Mouse (Mus musculus) ES-E14 (cell line): ENCODE results near the gene Naa11. TPM values are rescaled to one million over a fixed set of nuclear protein-coding genes. Genes with fewer than 3 reads are reported as not detected.
A peak's percentile ranks its signal among the peaks of the same experiment; 100 is the strongest.

Experiments
- DNase-seq: peaks from one replicate; pipeline ENCODE4 v3.0.0-alpha.2; 2013; ENCODE audit warnings: low read depth, low spot score
- H3K27ac ChIP-seq: 2 replicates; pipeline ENCODE4 v1.5.1; 2012; ENCODE audit warnings: low read depth, mild to moderate bottlenecking, low read length, moderate library complexity, mixed read lengths; ENCODE audit not compliant: poor library complexity, insufficient read depth, severe bottlenecking
- H3K36me3 ChIP-seq: 2 replicates; pipeline ENCODE4 v1.6.1; 2012; ENCODE audit warnings: mild to moderate bottlenecking, low read length, moderate library complexity, mixed read lengths; ENCODE audit not compliant: control insufficient read depth, poor library complexity, insufficient read depth, severe bottlenecking
- H3K4me1 ChIP-seq, 2 experiments: fragments of 150-350 bp in 1 of 2; sonication (generic) in 1 of 2; 2 replicates each; pipeline ENCODE4 v1.6.1; 2012; ENCODE audit warnings: low read length in 2 of 2, mild to moderate bottlenecking in 1 of 2, mixed read lengths in 1 of 2; ENCODE audit not compliant: control insufficient read depth in 2 of 2, insufficient read depth in 2 of 2, poor library complexity in 1 of 2
- H3K4me3 ChIP-seq, 2 experiments: fragments of 150-350 bp in 1 of 2; sonication (generic) in 1 of 2; 2 replicates each; pipeline ENCODE4 v1.5.1; 2012; ENCODE audit warnings: low read length in 2 of 2, low read depth in 1 of 2, mild to moderate bottlenecking in 1 of 2, mixed read lengths in 1 of 2; ENCODE audit not compliant: insufficient read depth in 1 of 2, poor library complexity in 1 of 2, severe bottlenecking in 1 of 2
- H3K9ac ChIP-seq: 2 replicates; pipeline ENCODE4 v1.6.1; 2012; ENCODE audit warnings: low read depth, mild to moderate bottlenecking, low read length, mixed read lengths; ENCODE audit not compliant: poor library complexity, insufficient read depth, severe bottlenecking
- H3K9me3 ChIP-seq: fragments of 150-350 bp; sonication (generic); 2 replicates; pipeline ENCODE4 v1.6.1; 2012; ENCODE audit warnings: low read depth, mild to moderate bottlenecking, low read length; ENCODE audit not compliant: control insufficient read depth, insufficient read depth
- CHD2 ChIP-seq: IDR thresholded peaks from 2 replicates; pipeline ENCODE4 v1.6.1; 2014; ENCODE audit warnings: mild to moderate bottlenecking, low read depth, low read length, inconsistent platforms
- HCFC1 ChIP-seq: IDR thresholded peaks from 2 replicates; pipeline ENCODE4 v1.6.1; 2012; ENCODE audit warnings: low read length, inconsistent platforms, borderline replicate concordance; ENCODE audit not compliant: insufficient read depth
- MAFK ChIP-seq: IDR thresholded peaks from 2 replicates; pipeline ENCODE4 v1.6.1; 2014; ENCODE audit warnings: mild to moderate bottlenecking, low read depth, low read length, inconsistent platforms; ENCODE audit not compliant: insufficient read depth
- ZC3H11A ChIP-seq: IDR thresholded peaks from 2 replicates; pipeline ENCODE4 v1.6.1; 2012; ENCODE audit warnings: low read depth, mild to moderate bottlenecking, inconsistent platforms, low read length, borderline replicate concordance
- ZNF384 ChIP-seq: IDR thresholded peaks from 2 replicates; pipeline ENCODE4 v1.6.1; 2012; ENCODE audit warnings: low read depth, low read length, inconsistent platforms
- in situ Hi-C, 2 experiments: fragments of 600-800 bp; cut with MboI; formaldehyde crosslinking; loops; one replicate each; pipeline ENCODE4 v1.15.1; 2025; ENCODE audit warnings: low sequenced_read_pairs in 2 of 2, inconsistent platforms in 1 of 2; ENCODE audit not compliant: unreplicated experiment in 2 of 2
- total RNA-seq: library from RNA; depleted of rRNA; stranded (reverse); fragments of 300-350 nt; gene quantifications from 2 replicates; pipeline ENCODE4 v1.2.3, GENCODE M21; 2012; rRNA removed

Gene Naa11
- 5.6 and 6.1 TPM in 2 replicates for total RNA-seq

GRCm38 (mm10) chr5:97392160-97392559, at the start of gene Naa11:
Gene Naa11, minus strand, starts transcription at chr5:97392379.
- peak within 1 kb of the TSS; percentile 64 to 76 for H3K4me3 ChIP-seq

GRCm38 (mm10) chr5:97432512-97432911, 40.3 kb upstream of the Naa11 start:
- H3K36me3 ChIP-seq = no peaks in the 10 kb centered on the region
- H3K4me1 ChIP-seq = no peaks in the 10 kb centered on the region
- in situ Hi-C loops = no loop called here
- H3K9me3 ChIP-seq = no peaks in the 10 kb centered on the region
- DNase-seq = no peak
- H3K9ac ChIP-seq = no peak overlapping the region
- no peak overlapping the region for H3K4me3 ChIP-seq
- no peak for TF ChIP-seq MAFK
- no peak overlapping the region for H3K27ac ChIP-seq

More at GRCm38 (mm10) chr5:97392160-97392559, at the start of gene Naa11:
- DNase-seq = peak; percentile 53
- Histone ChIP-seq H3K9me3 (no peaks in the 10 kb centered on the region), H3K9ac (peak within 1 kb of the TSS; percentile 48), H3K4me1 (no peaks in the 10 kb centered on the region), H3K36me3 (peaks cover 2% of the 10 kb centered on the region; the same call in 1 of the 2 replicates), H3K27ac (no peak within 1 kb of the TSS)
- TF ChIP-seq HCFC1 = peak; percentile 50; the same call in 1 of the 2 replicates
- TF ChIP-seq MAFK = no peak
- TF ChIP-seq CHD2 = no peak
- no peak for TF ChIP-seq ZNF384
- no peak for TF ChIP-seq ZC3H11A
- in situ Hi-C loops = no loop called here

DNA sequence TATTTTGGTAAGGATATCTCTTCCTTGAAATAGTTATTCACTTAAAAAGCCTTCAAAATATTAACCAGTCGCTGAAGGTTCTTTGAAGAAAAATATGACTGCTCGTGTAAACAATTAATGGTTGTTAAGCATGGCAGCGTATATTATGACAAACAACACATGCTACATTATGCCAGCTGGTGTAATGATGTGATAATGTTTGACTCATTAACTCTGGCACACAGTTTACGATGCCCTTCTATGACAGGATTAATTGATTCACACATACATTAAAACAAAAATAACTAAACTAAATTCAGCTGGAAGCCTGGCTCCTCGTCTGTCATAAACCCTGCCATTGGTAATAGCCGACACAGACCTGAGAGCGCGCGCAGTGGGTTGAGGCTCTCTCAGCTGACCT, 37.8 kb upstream of the Naa11 start:
- H3K27ac ChIP-seq = no peak overlapping the region
- TF ChIP-seq HCFC1 (no peak), ZC3H11A (no peak), ZNF384 (no peak), MAFK (no peak), CHD2 (no peak)
- in situ Hi-C loops = no loop called here

DNA sequence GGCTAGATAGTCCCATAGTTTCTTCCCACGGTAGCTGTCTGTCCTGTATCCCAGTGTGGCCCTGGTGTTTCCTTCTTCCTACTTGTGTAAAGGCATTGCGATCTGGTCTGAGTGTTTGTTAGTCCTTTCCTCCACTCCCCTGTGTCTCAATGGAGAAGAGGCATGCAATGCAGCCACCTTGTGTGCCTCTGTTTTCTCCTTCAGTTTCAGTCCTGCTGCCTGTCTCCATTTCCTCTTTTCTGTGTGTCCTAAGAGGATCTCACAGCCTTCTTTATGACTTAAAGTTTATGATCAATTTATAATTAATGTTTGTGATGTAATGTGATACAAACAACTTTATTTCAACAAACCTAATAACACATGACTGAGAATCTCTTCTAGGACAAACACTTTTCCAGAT, 29.5 kb upstream of the Naa11 start:
- TF ChIP-seq MAFK (no peak), ZC3H11A (no peak), ZNF384 (no peak), HCFC1 (no peak), CHD2 (no peak)
- Histone ChIP-seq H3K36me3 (no peaks in the 10 kb centered on the region), H3K27ac (no peak overlapping the region), H3K9me3 (no peaks in the 10 kb centered on the region), H3K4me1 (no peaks in the 10 kb centered on the region), H3K4me3 (no peak overlapping the region), H3K9ac (no peak overlapping the region)
- DNase-seq = no peak
- in situ Hi-C loops = no loop called here

More for the DNA sequence above, 37.8 kb upstream of the Naa11 start:
- Histone ChIP-seq H3K36me3 (no peaks in the 10 kb centered on the region), H3K9ac (no peak overlapping the region), H3K9me3 (no peaks in the 10 kb centered on the region), H3K4me3 (no peak overlapping the region), H3K4me1 (no peaks in the 10 kb centered on the region)
- no peak for DNase-seq

DNA sequence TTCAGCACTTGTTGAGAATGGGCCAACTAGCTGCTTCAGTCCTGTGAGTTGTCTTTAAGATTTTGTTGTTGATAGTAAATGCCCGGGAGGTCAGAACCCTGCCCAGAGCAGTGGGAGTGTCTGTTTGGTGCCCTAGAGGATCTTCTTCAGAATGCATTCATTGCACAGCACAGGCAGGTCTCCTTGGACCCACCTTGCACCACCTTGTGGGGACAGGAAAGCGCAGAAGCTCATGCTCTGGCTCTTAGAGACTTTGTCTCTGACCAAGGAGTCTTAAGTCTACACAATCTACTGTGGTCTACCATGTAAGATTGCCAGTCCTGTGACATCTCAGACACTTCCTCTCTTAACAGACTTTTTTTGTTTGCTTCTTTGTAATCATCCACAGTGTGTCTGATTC, 25.0 kb upstream of the Naa11 start:
- TF ChIP-seq ZC3H11A (no peak), MAFK (no peak), ZNF384 (no peak), HCFC1 (no peak), CHD2 (no peak)
- no peaks in the 10 kb centered on the region for H3K4me1 ChIP-seq
- no peaks in the 10 kb centered on the region for H3K36me3 ChIP-seq
- H3K9ac ChIP-seq = no peak overlapping the region
- DNase-seq = no peak
- no peaks in the 10 kb centered on the region for H3K9me3 ChIP-seq
- H3K27ac ChIP-seq = no peak overlapping the region
- in situ Hi-C loops = no loop called here
- H3K4me3 ChIP-seq = no peak overlapping the region
